Mouse (Mus musculus): ENCODE results near the gene Nmt1. TPM values are rescaled to one million over a fixed set of nuclear protein-coding genes. Genes with fewer than 3 reads are reported as not detected.

Nmt1 gene
- total and polyA plus RNA-seq, 3 experiments, result 29.8 to 147 (median 70.5) TPM

DNA sequence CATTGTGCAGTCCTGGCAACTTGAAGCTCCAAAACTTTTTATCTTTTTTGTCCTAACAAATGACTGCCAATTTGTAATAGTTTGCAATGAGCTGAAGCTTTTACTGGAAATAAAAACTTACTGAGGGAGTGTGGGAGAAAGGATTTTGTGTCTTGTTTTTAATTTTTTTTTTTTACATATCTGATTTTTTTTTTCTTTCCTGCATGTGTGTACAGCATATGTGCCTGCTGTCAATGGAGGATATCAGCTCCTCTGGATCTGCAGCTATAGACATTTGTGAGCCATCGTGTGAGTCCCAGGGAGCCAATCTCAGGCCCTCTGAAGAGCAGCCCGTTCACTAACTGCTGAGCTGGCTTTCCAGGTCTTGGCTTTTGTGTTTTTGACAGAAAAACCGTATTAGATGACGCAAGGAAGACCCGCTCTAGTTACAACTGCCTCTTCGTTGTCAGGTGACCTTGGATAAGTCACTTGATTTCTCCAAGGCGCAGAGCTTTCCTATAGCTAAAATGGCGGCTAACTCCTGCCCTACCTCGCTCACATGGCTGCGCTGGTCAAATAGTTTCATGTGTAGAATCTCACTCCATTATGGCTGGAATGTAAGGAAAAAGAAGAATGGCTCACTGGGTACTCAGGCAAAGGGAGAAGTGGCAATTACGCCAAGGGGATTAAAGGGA is 86.4 kb downstream of the Nmt1 start (continued):
- TF ChIP-seq TCF12 (IDR thresholded peaks at IDR 0.05; ENCODE audit: low read depth, low read length) (peak; percentile 52; the same call in 1 of the 2 replicates), ETS1 (IDR thresholded peaks at IDR 0.05; ENCODE audit: low read depth, low read length) (peak; percentile 89), EP300 (IDR thresholded peaks at IDR 0.05; ENCODE audit: low read depth in 1 of 2, low read length in 2 of 2) (peak in 1 of 2 experiments; percentile 36; a peak in 2 of 4 replicates), GATA1 (IDR thresholded peaks at IDR 0.05; ENCODE audit: low read depth, low read length) (no peak), MYB (IDR thresholded peaks at IDR 0.05; ENCODE audit: low read depth, low read length) (peak; percentile 56; the same call in 1 of the 2 replicates), SMC3 (IDR thresholded peaks at IDR 0.05; ENCODE audit: low read depth, low read length) (no peak), POLR2AphosphoS2 (IDR thresholded peaks at IDR 0.05; ENCODE audit: low read length) (peak; percentile 65; the same call in 1 of the 2 replicates), CHD2 (IDR thresholded peaks at IDR 0.05; ENCODE audit: low read length) (no peak; the same call in 1 of the 2 replicates), ZNF384 (IDR thresholded peaks at IDR 0.05; ENCODE audit: low read depth, low read length) (peak; percentile 75), MYC (IDR thresholded peaks at IDR 0.05; ENCODE audit: low read depth, low read length) (peak; percentile 92), MXI1 (IDR thresholded peaks at IDR 0.05; ENCODE audit: low read depth, low read length) (peak; percentile 68), CTCF (IDR thresholded peaks at IDR 0.05 in 2 of 3, conservative IDR thresholded peaks at IDR 0.05 in 1 of 3; ENCODE audit: control insufficient read depth in 1 of 3, insufficient read depth in 1 of 3, low read depth in 2 of 3, low read length in 3 of 3, poor library complexity in 1 of 3, severe bottlenecking in 1 of 3) (no peak), USF1 (IDR thresholded peaks at IDR 0.05; ENCODE audit: low read depth, low read length) (peak; percentile 93), POLR2AphosphoS5 (IDR thresholded peaks at IDR 0.05; ENCODE audit: borderline replicate concordance, low read depth, low read length) (no peak), SIN3A (IDR thresholded peaks at IDR 0.05; ENCODE audit: low read length) (peak; percentile 87), TAL1 (IDR thresholded peaks at IDR 0.05; ENCODE audit: low read length) (no peak), MAFK (IDR thresholded peaks at IDR 0.05; ENCODE audit: borderline replicate concordance, low read depth, low read length) (peak; percentile 68; the same call in 1 of the 2 replicates), USF2 (IDR thresholded peaks at IDR 0.05; ENCODE audit: borderline replicate concordance in 1 of 2, insufficient read depth in 1 of 2, low read depth in 1 of 2, low read length in 2 of 2) (no peak; a peak in 1 of 4 replicates), UBTF (IDR thresholded peaks at IDR 0.05; ENCODE audit: borderline replicate concordance, insufficient read depth, low read depth, low read length) (no peak), JUND (IDR thresholded peaks at IDR 0.05; ENCODE audit: low read depth, low read length) (no peak), GABPA (IDR thresholded peaks at IDR 0.05; ENCODE audit: low read depth, low read length) (no peak)

Data from MEL (cell line).